Mouse (Mus musculus) central nervous system, embryonic 11.5 days (tissue): Measurements from ENCODE around the gene Syna. TPM values are rescaled to one million over a fixed set of nuclear protein-coding genes. Genes with fewer than 3 reads are reported as not detected.

Experiments
- polyA plus RNA-seq: library from polyadenylated mRNA; depleted of rRNA; stranded (reverse); fragments of >200 nt; gene quantifications from 2 replicates; pipeline ENCODE4 v1.2.3, GENCODE M21; 2012; rRNA removed

Syna gene
- not detected in 2 replicates for polyA plus RNA-seq

DNA sequence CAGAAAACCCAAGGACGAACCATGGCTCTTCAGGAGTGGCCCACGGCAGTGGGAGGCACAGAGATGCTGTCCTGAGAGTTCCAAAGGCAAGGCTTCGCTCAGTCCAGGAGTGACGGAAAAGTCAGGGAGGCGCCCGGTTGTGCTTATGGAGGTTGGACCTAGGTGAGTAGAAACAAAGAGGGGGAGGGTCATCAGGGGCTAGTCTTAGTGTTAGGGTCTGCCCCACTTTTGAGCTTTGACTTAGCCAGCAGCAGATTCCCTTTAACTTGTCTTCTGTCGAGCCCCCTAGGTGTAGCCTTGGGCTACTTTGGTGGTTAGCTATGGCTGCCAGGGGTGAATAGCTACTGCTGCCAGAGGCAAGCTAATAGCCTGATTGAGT, at the start of gene Syna:
Syna (minus strand) TSS at position 101 of the 379 bp plus-strand sequence.

DNA sequence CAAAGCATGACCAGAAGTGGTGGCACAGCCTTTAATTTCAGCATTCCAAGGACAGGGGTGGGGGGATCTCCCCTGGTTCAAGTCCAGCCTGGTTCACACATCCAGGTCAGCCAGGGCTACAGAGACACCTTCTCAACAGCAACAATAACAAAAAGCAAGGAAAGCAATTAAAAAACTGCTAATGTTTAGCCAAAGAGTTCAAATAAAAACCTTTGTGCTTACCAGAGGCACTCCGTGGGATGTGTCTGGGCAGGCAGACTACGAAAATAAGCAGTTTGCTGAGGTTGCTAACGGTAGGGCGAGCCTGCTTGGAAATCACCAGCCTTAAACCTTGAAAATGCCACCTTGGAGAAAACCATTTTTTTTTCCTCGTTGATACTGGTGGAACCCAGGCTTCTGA, 21.2 kb upstream of the Syna start, which contains the start of gene Rfc2:
Rfc2 (plus strand) TSS at position 221 of the 400 bp plus-strand sequence.

DNA sequence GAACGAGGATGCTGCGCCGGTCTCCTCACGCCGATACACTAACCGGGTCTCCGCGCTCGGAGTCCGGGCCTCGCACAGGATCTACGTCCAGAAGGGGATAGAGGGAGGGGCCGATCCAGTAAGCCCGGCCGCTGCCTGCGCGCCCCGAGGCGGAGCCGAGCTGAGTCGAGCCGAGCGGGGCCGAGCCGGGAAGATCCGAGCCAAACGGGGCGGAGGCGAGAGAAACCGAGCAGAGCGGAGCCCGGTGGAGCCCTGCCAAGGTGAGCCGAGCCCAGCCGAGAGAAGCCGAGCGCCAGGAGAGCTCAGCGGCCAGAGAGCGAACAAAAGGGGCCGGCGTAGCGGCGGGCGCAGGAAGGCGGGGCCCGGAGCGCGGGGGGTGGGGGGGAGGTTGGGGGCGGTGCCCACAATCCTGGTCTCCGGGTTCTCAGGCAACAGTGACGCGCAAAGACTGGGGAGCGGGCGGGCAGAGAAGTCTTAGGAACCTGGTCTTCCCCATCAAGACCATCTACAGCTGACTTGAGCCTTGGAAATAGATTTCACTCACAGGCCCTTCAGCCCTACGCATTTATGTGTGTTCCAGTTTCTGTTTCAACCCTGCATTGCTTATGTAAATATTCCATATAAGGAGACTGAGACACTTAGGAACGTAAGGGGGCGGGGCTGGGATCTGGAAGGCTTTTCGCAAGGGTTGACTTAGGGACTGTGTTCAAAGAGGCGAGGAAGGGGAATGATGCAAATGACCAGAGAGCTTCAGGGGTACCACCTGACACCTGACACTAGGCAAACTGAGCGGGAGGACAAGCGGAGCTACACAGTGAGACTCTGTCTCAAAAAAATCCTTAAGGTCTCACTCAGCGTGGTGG, 7.6 kb downstream of the Syna start, which contains the start of gene Clip2:
Clip2 (minus strand) TSS at position 325 of the 863 bp plus-strand sequence.

Other genes starting within 250 kb of the Syna start
- gene Gtf2i, start 245.4 kb downstream of the Syna start, polyA plus RNA-seq = 203 and 272 TPM in 2 replicates
- 84.3 and 85.2 TPM in 2 replicates for gene Gtf2ird1, start 103.5 kb downstream of the Syna start, polyA plus RNA-seq
- 39.0 and 47.7 TPM in 2 replicates for gene Clip2, start 7.7 kb downstream of the Syna start, polyA plus RNA-seq
- gene Rfc2, start 21.2 kb upstream of the Syna start, polyA plus RNA-seq = 236 and 257 TPM in 2 replicates
- 6.4 and 8.3 TPM in 2 replicates for gene Lat2, start 54.9 kb upstream of the Syna start, polyA plus RNA-seq
- gene Eif4h, start 79.3 kb upstream of the Syna start, polyA plus RNA-seq = 350 and 368 TPM in 2 replicates
- 41.4 and 45.1 TPM in 2 replicates for gene Limk1, start 128.4 kb upstream of the Syna start, polyA plus RNA-seq
- 8.6 and 16.8 TPM in 2 replicates for gene Eln, start 187.2 kb upstream of the Syna start, polyA plus RNA-seq